Mouse (Mus musculus): ENCODE results near the gene Aff3. TPM values are rescaled to one million over a fixed set of nuclear protein-coding genes. Genes with fewer than 3 reads are reported as not detected.

The Aff3 gene
- total and polyA plus RNA-seq, 3 experiments: 1.4 to 3.1 (median 2.4) TPM

DNA sequence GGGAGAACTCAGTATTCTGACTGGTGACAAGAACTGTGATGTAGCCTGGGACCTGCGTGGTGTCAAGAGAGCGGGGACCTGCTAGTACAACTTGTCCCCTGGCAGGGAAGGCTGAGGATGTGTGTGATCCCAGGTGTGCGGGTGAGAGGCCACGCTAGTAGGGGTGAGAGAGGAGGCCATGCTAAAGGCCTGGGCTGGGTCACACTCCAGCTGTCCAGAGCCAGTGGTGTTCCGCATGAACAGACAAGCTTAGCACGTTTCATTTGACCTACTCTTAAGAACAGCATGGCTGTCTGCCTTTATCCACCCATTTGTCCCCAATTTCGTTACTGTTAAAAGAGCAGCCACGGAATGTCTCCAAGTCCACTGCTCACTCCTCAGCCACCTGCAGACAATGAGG lies 434.7 kb downstream of the Aff3 start:
- WGBS: 91% methylated on average over 8 of the region's 8 CpGs

GRCm38 (mm10) chr1:38228806-38229205 lies 435.9 kb downstream of the Aff3 start:
- no peak for TF ChIP-seq POLR2A (IDR thresholded peaks at IDR 0.05; ENCODE audit: insufficient read depth, low read depth, low read length)
- TF ChIP-seq EP300 (IDR thresholded peaks at IDR 0.05; ENCODE audit: insufficient read depth, low read depth, low read length): no peak
- TF ChIP-seq CTCF (IDR thresholded peaks at IDR 0.05): no peak
- Histone ChIP-seq H3K79me2 (replicated peaks; ENCODE audit: control insufficient read depth, insufficient read depth, low read length) (no peaks in the 10 kb centered on the region), H3K27ac (no peak overlapping the region), H3K4me1 (ENCODE audit: control insufficient read depth, insufficient read depth, low read length) (no peaks in the 10 kb centered on the region), H3K27me3 (ENCODE audit: control insufficient read depth, insufficient read depth, low read length) (no peaks in the 10 kb centered on the region; the same call in 1 of the 2 replicates), H3K9ac (ENCODE audit: low read depth, low read length) (no peak overlapping the region), H3K4me3 (no peak overlapping the region), H3K36me3 (ENCODE audit: control insufficient read depth, insufficient read depth, low read length) (no peaks in the 10 kb centered on the region)
- WGBS: 82% methylated on average over 4 of the region's 4 CpGs
- no peak for DNase-seq
- intact Hi-C loops (cut with DNase I): no loop called here

More for the DNA sequence above, 434.7 kb downstream of the Aff3 start:
- H3K9ac ChIP-seq (ENCODE audit: low read depth, low read length): no peak overlapping the region
- no peaks in the 10 kb centered on the region for H3K36me3 ChIP-seq (ENCODE audit: control insufficient read depth, insufficient read depth, low read length)
- no peaks in the 10 kb centered on the region; the same call in 1 of the 2 replicates for H3K27me3 ChIP-seq (ENCODE audit: control insufficient read depth, insufficient read depth, low read length)
- H3K27ac ChIP-seq: no peak overlapping the region
- intact Hi-C loops (cut with DNase I): no loop called here
- H3K4me1 ChIP-seq (ENCODE audit: control insufficient read depth, insufficient read depth, low read length): no peaks in the 10 kb centered on the region
- DNase-seq: no peak
- no peaks in the 10 kb centered on the region for H3K79me2 ChIP-seq (replicated peaks; ENCODE audit: control insufficient read depth, insufficient read depth, low read length)
- no peak overlapping the region for H3K4me3 ChIP-seq
- TF ChIP-seq POLR2A (IDR thresholded peaks at IDR 0.05; ENCODE audit: insufficient read depth, low read depth, low read length): no peak
- TF ChIP-seq CTCF (IDR thresholded peaks at IDR 0.05): no peak
- no peak for TF ChIP-seq EP300 (IDR thresholded peaks at IDR 0.05; ENCODE audit: insufficient read depth, low read depth, low read length)

DNA sequence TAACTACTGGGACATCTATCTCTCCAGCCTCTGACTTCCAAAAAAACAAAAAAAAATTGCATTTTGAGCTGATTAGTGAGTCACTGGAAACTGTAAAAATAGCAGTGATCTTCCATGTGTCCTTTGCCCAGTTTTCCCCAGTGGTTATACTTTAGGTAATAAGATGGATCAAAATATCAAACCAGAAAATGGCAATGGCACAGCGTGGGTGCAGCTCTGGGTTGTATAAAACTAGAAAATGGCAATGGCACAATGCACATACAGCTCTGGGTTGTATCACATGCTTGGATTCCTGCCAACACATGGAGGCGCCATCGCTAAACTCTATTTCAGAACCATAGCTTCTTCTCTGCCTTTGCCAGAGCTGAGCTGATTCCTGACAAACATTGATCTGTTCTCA lies 439.6 kb downstream of the Aff3 start:
- DNase-seq: no peak
- H3K27me3 ChIP-seq (ENCODE audit: control insufficient read depth, insufficient read depth, low read length): no peaks in the 10 kb centered on the region; the same call in 1 of the 2 replicates
- intact Hi-C loops (cut with DNase I): no loop called here

DNA sequence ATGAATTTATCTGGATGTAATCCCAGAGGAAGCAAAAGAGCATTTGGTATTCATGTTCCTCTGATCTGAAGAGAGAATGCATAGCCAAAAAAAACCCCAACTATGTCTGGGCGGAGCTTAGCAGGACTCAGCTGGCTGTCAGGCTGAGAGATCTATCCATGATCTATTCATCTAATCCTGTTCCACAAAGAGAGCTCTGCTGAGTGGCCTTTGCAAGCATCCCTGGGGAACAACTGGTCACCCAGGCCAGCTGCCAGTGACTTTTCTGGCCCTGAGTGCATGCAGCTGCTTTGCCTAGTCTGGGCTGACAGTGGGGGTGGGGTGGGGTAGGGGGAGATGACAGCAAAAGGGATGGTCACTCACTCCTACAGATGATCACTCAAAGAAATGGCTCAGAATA lies 442.6 kb downstream of the Aff3 start:
- Histone ChIP-seq H3K27me3 (ENCODE audit: control insufficient read depth, insufficient read depth, low read length) (no peaks in the 10 kb centered on the region), H3K9ac (ENCODE audit: low read depth, low read length) (no peak overlapping the region), H3K4me1 (ENCODE audit: control insufficient read depth, insufficient read depth, low read length) (no peaks in the 10 kb centered on the region), H3K27ac (no peak overlapping the region; the same call in 1 of the 2 replicates), H3K36me3 (ENCODE audit: control insufficient read depth, insufficient read depth, low read length) (no peaks in the 10 kb centered on the region), H3K79me2 (replicated peaks; ENCODE audit: control insufficient read depth, insufficient read depth, low read length) (no peaks in the 10 kb centered on the region), H3K4me3 (no peak overlapping the region)
- TF ChIP-seq CTCF (IDR thresholded peaks at IDR 0.05) (no peak), EP300 (IDR thresholded peaks at IDR 0.05; ENCODE audit: insufficient read depth, low read depth, low read length) (no peak), POLR2A (IDR thresholded peaks at IDR 0.05; ENCODE audit: insufficient read depth, low read depth, low read length) (no peak)
- intact Hi-C loops (cut with DNase I): no loop called here
- 76% methylated on average over 1 of the region's 1 CpGs for WGBS
- DNase-seq: peak; percentile 33 to 44

More for the DNA sequence above, 439.6 kb downstream of the Aff3 start:
- WGBS: 93% methylated on average over 3 of the region's 3 CpGs
- Histone ChIP-seq H3K36me3 (ENCODE audit: control insufficient read depth, insufficient read depth, low read length) (no peaks in the 10 kb centered on the region), H3K9ac (ENCODE audit: low read depth, low read length) (no peak overlapping the region), H3K4me1 (ENCODE audit: control insufficient read depth, insufficient read depth, low read length) (no peaks in the 10 kb centered on the region), H3K27ac (no peak overlapping the region), H3K79me2 (replicated peaks; ENCODE audit: control insufficient read depth, insufficient read depth, low read length) (no peaks in the 10 kb centered on the region), H3K4me3 (no peak overlapping the region)
- TF ChIP-seq POLR2A (IDR thresholded peaks at IDR 0.05; ENCODE audit: insufficient read depth, low read depth, low read length) (no peak), CTCF (IDR thresholded peaks at IDR 0.05) (no peak), EP300 (IDR thresholded peaks at IDR 0.05; ENCODE audit: insufficient read depth, low read depth, low read length) (no peak)

- H3K27ac ChIP-seq: no peak overlapping the region; the same call in 1 of the 2 replicates
- 62% methylated on average over 8 of the region's 8 CpGs for WGBS
- TF ChIP-seq CTCF (IDR thresholded peaks at IDR 0.05) (no peak), POLR2A (IDR thresholded peaks at IDR 0.05; ENCODE audit: insufficient read depth, low read depth, low read length) (no peak), EP300 (IDR thresholded peaks at IDR 0.05; ENCODE audit: insufficient read depth, low read depth, low read length) (no peak)
- no peak overlapping the region for H3K4me3 ChIP-seq
- no peaks in the 10 kb centered on the region for H3K36me3 ChIP-seq (ENCODE audit: control insufficient read depth, insufficient read depth, low read length)
- intact Hi-C loops (cut with DNase I): no loop called here
- H3K4me1 ChIP-seq (ENCODE audit: control insufficient read depth, insufficient read depth, low read length): no peaks in the 10 kb centered on the region
- no peaks in the 10 kb centered on the region for H3K27me3 ChIP-seq (ENCODE audit: control insufficient read depth, insufficient read depth, low read length)
- H3K79me2 ChIP-seq (replicated peaks; ENCODE audit: control insufficient read depth, insufficient read depth, low read length): no peaks in the 10 kb centered on the region
- no peak for DNase-seq
- no peak overlapping the region for H3K9ac ChIP-seq (ENCODE audit: low read depth, low read length)
Observed at GRCm38 (mm10) chr1:38221431-38221830, 443.3 kb downstream of the Aff3 start.

DNA sequence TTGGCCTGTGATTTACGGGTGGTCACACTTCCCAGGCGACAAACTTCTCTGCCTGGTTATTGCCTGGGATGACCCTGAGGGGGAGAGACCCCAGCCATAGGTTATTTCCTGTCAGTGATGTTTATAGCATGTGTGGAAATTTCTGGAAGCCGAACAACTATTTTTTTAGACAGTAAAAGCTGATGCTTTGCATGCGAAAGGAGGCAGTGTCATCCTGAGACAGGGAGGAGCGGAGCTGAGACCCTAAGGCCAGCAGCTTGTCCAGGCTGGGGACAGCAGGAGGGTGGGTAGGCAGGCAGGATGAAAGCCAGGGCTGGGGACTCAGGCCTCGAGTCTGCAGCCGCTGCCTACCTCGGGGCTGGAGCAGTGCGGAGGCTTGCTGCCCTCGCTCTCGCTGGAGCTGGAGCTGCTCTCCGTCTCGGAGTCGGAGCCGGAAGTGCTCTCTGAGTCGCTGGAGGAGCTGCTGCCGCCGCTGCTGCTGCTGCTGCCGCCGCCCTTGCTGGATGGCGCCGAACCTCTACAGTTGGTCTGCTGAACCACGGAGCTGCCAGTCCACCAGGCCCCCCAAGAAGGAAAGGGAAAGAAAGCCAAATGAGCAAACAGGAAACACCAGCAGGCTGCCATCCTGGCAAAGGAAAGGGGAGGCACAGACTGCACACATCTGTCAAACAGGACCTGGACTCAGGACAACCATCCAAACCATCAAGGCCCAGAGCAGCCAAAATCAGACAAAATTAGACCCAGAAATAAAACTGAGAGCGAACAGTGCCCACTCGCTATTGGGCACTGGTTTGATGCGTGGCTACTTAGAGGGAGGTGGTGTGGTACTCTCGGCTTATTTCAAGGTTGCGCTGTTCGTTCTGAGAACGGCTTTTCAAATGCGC lies 446.6 kb downstream of the Aff3 start:
- Histone ChIP-seq H3K27me3 (ENCODE audit: control insufficient read depth, insufficient read depth, low read length) (no peaks in the 10 kb centered on the region), H3K9ac (ENCODE audit: low read depth, low read length) (peak overlapping the region; percentile 43; the same call in 1 of the 2 replicates), H3K27ac (no peak overlapping the region), H3K4me1 (ENCODE audit: control insufficient read depth, insufficient read depth, low read length) (no peaks in the 10 kb centered on the region), H3K36me3 (ENCODE audit: control insufficient read depth, insufficient read depth, low read length) (no peaks in the 10 kb centered on the region), H3K79me2 (replicated peaks; ENCODE audit: control insufficient read depth, insufficient read depth, low read length) (no peaks in the 10 kb centered on the region), H3K4me3 (no peak overlapping the region)
- DNase-seq: peak in 1 of 2 experiments; percentile 31
- WGBS: 57% methylated on average over 31 of the region's 31 CpGs
- no peak for TF ChIP-seq POLR2A (IDR thresholded peaks at IDR 0.05; ENCODE audit: insufficient read depth, low read depth, low read length)
- TF ChIP-seq CTCF (IDR thresholded peaks at IDR 0.05): no peak
- intact Hi-C loops (cut with DNase I): no loop called here
